Mouse (Mus musculus) heart, adult 11 months (tissue): ENCODE results near the gene Asb4.

Source experiments
- DNase-seq: peaks from one replicate; pipeline ENCODE4 v3.0.0; 2022

The Asb4 gene

DNA sequence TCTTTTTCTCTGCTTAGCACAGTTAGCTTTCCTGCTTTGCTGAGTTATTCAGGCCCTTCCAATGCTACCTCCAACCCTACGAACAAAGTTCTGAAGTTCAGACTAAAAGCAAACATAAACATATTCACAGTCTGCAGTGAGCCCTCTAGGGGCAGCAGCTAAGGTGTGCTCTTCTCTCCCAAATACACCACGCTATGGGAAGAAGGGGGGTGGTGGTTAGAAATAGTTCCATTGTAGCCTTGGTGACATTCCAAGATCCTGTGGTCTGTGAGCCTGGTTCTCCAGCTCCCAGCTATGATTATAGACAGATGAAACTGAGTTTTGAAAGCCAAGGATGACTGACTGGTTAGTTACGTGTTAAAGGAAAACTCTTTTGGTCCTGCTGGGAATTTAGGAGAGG lies 13.6 kb downstream of the Asb4 start:
- DNase-seq: peak; percentile 76

DNA sequence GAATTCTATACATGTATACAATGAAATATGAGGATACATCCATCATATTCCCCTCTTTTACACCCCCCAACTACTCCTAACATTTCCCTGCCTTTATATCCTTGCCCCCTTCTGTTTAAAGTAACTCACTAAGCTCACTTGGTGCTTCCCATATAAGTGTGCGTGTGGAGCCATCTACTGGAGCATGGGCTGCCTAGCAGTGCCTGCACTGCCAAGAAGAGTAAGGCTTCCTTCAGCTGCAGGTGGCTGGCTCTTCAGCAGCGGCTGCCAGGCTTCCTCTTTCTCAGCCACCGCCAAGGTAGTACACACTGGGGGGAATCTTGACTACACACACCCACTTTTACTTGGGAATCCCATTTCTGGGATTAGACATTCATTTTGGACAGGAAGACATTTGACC lies 18.2 kb downstream of the Asb4 start:
- peak; percentile 94 for DNase-seq

DNA sequence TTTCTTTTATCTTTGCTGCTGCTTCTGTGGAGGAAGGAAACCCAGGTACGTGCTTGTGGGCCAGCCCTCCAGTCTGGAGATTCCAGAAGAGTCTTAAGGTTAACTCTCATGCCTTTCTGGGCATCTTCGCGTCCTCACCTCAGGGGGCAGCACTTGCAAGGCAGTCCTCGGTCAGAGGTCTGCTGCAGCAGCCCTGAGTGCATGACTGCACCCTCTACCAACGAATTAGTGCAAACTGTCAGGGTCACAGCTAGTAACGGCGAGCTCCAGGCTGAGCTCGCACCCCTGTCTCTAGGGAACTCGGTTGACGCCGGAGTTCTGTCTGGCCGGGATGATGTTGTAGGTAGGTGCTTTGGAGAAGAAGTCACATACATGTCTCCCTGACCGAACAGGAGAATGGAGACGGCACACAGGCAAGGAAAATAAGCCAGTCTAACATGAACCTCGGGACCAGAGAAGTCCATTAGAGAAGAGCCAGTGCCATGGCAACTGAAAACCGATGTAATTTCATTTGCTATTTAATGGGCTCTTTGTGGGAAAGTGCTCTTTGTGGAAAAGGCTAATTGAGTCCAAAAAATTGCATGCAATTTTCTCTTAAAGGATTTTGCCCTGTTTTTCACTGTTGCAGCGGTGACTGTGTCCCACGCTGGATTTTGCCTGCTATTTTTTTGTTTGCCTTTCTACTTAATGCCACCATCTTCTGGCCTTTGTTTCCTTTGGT lies 20.1 kb downstream of the Asb4 start:
- peak; percentile 80 for DNase-seq

DNA sequence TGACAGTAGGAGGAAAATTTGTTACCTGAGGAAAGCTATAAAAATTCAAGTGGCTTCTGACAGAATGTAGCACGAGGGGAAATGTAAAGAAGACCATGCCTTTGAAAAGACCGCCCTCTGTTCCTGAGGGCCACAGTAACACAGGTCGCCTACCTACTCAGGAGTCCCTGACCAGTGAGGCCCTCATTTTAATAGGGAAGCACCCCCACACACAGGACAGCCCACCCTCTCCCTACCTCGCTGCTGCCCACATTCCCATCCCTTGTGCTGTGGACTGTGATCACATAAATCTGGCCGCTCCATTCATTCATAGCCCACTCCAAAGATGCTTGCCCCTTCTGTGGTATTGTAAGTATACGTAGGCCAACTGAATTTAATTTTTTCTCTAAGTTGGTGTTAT lies 20.8 kb downstream of the Asb4 start:
- DNase-seq: peak; percentile 68

DNA sequence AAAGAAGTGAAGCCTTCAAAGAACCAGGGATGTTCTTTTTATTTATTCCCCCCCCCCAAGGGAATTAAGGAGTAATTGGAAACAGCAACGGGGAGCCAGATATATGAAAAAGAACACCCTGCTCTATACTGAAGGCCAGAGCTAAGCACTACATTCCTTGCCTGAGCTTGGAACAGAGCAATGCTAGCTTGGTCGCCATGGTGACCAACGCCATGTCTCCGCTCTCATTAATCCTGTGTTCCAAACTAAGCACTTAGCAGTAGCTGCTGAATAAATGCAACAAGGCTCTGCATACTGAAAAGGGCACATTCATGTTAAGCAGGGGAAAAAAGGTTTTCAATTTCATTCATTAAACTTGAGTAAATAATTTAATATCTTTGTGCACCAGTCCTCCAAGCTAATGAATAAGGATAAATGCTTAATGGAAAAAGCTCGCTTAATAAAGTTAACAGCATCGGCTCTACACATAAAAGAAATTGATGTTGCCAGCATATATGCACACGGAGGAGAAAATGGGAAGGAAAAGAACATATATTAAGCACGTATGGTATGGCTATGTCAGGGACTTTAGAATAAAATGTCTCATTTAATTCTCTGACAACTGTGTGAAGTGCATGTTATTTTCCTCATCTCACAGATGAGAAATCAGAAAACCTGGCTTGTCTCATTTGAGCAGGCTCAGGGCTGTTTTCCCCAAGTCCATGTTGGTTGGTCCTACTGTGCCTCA lies 25.4 kb downstream of the Asb4 start:
- peak; percentile 17 for DNase-seq

DNA sequence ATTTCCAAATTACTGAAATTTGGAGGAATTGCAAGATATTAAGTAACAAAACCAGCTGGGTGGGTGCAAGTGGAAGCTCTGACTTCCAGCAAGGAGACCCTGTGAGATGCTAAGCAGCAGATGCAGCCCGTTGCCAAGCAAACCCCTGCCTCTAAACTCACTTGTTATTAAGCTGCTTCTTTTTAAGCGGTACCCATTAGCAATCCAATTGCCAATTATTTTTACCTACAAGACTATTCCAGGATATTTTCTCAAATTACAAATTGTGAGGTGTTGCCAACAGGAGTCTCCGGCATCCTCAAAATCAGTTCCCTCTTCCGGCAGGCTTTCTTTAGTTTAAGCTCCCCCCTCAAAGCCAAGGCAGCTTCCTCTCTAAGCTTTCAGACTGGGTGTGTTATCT lies 26.5 kb downstream of the Asb4 start:
- peak; percentile 34 for DNase-seq

DNA sequence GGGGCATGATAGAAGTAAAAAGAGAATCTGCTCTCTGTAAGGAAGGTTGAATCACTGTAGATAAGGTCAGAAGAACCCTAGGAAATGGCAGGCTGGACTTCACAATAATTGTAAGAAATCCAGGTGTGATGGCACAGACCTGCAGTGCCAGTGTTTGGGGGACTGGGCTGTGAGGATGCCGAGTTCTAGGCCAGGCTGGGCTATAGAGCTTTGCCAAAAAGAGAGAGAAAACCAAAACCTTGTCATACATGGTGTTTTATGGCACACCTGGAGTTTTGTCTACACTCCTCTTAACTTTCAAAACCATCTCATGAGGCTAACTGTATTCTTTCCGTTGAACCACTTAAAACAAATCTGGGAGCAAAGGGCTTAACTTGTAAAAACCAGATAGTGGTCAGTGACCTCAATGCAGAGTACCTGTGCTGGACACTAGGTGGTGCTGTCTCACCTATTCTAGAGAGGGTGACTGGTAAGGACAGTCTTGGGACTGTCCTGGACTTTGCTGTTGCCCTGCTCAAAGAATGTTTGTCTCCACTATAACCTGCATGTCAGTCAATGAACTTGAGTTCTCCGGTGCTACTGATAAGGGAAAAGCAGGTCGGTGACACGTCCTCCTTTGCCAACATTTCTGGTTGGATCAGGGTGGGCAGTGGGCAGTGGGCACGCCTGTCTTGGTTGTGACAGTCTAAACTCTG lies 27.7 kb downstream of the Asb4 start:
- peak; percentile 97 for DNase-seq

DNA sequence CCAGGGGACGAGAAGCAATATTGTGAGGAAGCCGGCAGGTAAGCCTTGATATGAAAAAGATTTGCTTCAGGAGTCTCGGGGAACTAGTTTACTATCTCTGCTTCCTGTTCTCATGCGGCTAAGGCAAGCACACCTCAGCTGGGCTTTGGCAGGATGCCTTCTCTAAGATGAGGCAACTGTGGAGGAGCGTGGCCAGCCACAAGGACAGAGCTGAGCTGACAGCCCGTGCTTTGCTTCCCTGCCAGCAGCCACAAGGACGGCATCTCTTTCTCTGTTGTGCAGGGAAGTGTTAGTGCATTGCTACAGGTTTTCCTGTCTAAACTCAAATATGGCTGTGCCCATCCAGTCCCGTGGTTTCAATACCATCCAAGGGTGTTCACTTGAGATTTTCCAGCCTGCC lies 30.1 kb downstream of the Asb4 start:
- DNase-seq: peak; percentile 94

DNA sequence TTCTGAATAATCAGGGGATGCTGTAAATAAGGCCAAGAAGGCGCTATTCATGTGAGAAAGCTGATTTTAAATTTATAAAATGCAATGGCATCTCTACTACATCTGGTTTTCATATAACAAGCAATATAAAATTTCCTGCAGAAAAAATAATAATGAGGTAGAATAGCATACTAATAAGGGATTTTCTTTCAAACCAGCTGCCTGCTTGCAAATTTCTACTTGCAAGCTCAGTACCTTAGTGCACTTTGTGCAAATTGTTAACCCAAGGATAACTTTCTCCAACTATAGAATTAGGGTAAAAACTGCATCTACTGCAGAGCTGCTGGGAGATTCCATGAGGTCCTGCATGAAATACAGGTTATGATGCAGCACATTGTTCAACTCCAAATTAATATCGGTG lies 38.3 kb downstream of the Asb4 start:
- no peak for DNase-seq

DNA sequence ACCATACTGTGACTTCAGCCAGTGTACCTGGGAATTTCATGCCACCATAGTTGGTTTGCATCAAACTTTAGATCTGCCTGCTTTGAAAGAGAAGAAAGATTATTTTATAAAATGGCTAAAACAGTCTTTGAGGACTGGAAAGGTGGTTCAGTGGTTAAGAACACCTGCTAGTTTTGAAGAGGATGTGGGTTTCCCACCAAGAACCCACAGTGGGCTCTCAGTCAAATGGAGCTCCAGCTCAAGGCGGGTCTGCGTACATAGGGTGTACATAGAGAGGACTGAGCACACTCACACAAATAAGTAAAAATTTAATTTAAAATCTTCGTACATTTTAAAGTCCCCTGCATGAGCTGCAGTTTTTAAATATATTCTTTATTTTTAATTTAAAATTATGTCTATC lies 39.2 kb downstream of the Asb4 start:
- DNase-seq: no peak

DNA sequence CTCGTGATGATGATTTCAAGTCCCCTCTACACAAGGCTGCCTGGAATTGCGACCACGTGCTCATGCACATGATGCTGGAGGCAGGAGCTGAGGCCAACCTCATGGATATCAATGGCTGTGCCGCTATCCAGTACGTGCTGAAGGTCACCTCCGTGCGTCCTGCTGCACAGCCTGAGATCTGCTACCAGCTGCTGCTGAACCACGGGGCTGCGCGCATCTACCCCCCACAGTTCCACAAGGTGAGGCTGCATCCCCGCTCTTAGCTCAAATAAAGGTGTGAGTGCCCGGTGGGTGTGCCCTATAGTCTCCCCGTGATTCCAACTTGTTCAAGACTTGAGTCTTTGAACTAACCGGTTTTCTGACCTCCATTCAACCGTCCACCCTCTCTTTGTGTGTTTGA lies 40.4 kb downstream of the Asb4 start:
- no peak for DNase-seq

DNA sequence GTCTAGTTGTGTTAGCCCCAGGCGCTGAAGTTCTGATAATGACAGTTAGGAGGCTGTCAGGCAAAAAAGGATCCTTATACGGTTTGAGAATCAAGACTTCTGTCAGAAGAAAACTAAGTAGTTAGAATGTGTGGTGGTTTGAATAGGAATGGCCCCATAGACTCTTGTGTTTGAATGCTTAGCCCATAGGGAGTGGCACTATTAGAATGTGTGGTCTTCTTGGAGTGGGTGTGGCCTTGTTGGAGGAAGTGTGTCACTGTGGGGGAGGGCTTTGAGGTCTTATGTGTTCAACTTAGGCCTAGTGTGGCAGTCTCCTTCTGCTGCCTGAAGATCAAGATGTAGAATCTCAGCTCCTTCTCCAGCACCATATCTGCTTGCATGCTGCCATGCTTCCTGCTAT lies 43.8 kb downstream of the Asb4 start:
- no peak for DNase-seq

DNA sequence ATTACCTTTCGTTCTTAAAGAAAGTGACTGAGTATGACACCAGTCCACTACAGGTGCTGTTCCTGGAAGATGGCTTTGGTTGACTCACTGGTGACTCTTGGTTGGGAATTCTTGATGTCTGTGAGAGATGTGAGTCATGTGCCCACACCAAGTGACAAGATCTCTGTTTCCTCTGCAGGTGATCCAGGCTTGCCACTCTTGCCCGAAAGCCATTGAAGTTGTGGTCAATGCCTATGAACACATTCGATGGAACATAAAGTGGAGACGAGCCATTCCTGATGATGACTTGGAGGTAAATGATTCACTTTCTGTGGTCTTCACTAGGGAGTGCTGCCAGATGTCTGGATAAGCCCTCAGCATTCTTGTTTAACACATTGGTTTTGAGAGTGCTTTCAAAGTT lies 46.4 kb downstream of the Asb4 start:
- DNase-seq: no peak

DNA sequence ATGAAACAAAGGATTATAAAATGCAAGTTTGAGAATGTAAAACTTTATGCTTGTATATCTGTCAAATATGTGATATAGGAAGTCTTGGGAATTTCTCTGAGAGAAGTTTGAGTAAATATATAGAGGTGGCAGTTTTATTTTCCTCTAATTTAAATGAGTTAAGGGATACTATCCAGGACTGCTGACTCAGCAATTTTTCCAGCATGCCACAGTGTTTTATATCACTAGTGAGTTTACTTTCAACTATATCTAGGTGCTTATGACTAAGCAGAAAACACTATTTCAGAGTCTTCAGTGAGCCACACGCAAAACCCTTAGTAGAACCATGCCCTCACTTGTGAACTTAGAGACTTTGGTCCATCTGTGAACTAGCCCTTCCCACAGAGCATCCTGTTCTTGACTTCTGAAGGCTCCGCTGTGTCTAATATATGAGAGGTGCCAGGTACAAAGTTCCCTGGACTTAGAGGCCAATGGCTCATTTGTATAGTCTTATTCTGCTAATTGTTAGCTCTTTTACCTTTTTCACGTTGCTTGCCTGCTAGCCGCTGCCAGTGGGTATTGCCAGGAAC lies 46.9 kb downstream of the Asb4 start:
- no peak for DNase-seq

DNA sequence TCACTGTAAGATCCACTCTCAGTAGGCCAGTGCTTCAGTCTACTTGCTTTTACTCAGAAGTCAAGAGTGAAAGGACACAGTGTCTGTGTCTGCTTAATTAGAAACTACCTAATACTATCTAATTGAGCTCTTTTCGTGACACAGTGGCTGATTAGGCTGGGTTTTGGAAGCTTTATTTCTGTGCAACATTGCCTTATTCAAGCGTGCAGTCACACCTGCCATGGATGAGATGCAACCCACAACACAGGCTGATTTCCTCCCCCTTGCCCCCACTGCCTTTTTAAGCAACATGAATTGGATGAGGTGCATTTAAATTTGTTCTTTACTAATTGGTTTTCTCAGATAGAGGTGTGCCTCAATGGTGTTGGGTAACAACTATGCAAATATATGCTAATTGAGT lies 50.7 kb downstream of the Asb4 start:
- no peak for DNase-seq

DNA sequence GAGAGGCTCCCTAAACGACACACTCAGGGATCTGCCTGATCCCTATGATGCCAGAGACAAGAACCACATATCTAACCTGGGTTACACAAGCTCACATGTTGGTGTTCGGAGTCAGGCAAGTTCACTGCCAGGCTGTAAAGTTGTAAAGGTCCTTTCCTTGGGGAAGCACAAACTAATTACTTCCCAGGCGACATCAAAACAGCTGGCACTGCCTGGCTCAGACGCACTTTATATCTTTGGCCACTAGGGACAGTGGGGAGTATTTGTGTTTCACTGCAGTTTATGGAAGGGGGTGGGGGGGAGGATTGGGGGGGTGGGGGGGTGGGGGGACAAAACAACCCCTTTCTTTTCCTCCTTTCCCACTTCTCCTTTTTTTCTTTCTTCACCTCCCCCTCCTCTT lies 54.6 kb downstream of the Asb4 start:
- DNase-seq: no peak

DNA sequence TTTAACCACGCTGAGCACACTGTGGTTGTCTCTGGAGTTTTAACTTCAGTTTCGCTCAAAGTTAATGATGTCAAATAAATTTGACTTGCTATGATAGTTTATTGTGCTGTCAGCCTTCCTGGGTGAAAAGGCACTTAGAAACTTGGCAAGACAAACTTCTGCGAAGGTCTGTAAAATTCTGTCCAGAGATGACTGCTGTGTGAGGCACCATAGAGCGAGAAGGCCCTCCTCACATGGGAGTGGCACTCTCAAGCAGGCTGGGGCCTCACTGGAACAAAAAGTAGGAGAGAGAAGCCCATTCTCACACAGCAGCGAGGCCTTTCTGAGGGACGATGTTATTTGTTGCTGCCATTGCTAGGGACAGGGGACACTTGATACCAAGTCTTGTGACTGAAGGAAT lies 58.0 kb downstream of the Asb4 start:
- DNase-seq: no peak

DNA sequence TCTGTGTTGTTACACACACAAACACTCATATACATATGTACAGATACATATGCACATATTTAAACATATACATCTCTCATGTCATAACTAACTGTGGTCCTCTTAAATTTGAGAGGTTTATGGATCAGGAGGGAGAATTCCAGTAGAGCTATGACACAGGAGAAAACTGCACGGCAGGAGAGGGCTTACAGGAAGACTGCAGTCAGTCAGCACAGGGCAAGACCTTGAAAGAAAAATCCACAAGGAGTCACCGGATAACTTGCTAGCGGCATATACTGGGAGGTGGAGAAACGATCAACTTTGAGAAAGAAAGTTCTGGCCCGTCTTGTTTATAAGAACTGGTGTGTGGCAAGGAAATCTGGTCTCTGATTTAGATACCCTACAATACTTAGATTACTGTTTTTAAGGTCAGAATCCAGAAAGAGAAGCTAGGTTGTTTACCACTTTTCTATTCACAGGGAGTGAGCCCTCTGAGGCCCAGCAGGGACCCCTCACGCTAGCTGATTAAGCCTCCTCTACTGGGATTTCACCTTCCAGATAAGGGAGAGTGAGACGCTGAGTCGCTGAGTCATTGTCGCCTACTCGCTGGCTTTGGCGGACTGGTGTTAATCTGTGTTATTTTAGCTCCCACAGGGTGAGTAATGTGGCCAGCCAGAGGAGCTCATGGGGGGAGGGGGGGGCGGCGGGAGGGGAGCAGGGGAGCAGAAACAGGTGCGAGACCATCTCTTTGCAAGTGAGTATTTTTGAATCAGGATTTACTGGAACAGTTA lies 59.3 kb downstream of the Asb4 start:
- DNase-seq: peak; percentile 97

DNA sequence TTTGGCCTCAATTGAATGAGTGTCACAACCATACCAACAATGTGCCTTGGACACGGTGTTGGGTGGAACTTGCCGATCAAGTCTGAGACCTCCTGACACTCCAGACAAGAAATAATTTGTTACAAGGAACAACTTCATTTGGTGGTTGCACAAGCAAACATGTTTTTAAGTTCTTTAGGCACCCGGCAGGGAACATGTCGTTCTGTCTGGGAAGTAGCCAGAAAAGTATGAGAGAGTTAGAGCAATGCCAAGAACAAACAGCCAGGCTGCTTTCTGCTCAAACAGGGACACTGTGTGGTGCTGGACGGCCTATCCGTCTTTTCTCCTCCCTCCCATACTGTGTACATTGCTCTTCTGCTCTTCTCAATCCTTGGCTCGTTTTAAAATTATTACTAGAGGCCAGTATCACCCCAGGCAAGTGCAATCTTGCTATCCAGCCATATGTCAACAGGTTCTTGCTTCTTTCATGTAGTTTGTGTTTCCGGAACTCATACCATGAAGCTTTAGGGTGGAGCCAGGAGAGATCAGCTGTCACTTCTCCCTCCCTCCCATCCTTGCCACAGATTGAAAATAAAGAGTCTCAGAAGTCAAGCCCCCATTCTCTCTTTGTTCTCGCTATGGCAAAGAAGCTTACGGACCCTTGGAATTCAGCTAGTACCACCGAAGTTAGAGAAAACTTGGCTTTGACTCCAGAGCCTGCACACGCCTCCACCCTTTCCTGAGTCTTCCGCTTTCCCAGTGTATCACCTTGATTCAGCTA lies 60.1 kb downstream of the Asb4 start:
- DNase-seq: peak; percentile 97

DNA sequence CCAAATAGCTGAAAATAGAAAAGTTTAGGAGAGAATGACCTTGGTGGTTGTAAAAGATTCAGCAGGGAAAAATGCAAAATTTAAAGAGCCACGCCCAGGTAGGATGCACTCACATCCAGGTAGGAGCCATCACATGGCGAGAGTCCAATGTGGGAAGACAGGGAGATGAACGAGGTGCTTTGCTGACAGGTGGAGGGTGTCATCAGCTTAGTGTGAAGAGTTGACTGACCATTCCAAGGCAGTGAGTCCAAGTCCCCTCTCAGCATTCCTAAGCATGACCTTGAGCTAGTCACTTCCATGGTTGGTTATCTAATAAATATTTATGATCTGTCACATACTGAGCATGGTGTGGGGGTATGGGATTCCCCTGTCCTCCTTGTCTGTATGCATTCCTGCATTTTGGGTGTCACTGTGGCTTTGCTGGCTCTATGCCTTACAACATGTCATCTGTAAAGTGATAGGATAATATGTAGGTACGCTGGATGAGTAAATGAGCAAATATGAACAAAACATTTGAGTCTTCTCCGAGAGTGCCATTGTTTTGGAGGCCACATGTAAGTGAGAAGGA lies 61.2 kb downstream of the Asb4 start:
- no peak for DNase-seq

DNA sequence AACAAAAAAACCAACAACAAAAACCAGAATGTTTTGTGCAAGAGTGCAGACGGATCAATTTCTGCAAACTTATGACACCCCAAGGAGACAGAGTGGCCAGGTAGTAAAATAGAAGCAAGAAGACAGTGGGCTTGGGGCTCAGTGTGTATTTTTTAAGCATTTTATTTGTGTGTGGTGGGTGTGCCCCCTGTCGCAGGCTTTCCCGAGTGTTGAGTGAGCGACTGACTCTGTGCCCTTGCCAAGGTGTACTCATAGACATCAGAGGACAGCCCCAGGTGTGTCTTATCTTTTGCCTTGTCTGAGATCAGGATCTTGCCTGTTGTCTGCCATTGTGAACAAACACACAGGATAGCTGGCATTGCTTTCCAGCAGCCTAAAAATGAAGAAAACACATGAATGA lies 63.8 kb downstream of the Asb4 start:
- DNase-seq: no peak

DNA sequence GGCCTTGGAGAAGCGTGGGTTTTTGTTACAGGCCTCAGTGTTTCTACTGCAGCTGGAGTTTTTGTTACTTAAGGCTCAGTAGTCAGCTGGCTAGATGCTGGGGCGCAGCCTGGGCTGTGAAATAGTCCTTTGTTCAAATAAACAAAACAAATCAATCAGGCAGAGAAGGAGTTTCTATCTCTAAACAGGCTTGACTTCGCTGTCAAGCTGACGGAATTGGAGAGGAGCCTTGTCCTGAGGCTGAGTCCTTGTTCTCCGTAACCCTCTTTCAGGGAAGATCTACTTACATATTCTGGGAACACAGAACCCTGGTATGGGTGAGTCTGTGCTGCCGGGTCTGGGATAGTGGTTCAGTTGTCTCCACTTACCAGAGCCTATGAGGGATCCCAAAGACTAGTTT lies 64.4 kb downstream of the Asb4 start:
- DNase-seq: no peak
